Mouse (Mus musculus) liver, embryonic 14.5 days (tissue): ENCODE data around the gene Ier2. TPM values are rescaled to one million over a fixed set of nuclear protein-coding genes. Genes with fewer than 3 reads are reported as not detected.
A peak's percentile ranks its signal among the peaks of the same experiment; 100 is the strongest.

Experiments used
- ATAC-seq: fragments of 200-750 bp; cut with Nextera tagmentation; 2 replicates; pipeline ENCODE4 v1.8.0; 2017; ENCODE audit warnings: moderate number of reproducible peaks, mild to moderate bottlenecking, moderate library complexity; ENCODE audit not compliant: insufficient read depth
- DNase-seq, 3 experiments: peaks; one replicate each; pipeline ENCODE4 v3.0.0-alpha.2; 2012 to 2013; ENCODE audit warnings: low read depth in 3 of 3, low spot score in 3 of 3
- H3K27ac ChIP-seq: fragments of 300-500 bp; sonication (generic); 2 replicates; pipeline ENCODE4 v1.5.1; 2014; ENCODE audit warnings: moderate library complexity, mild to moderate bottlenecking, control low read depth, inconsistent platforms
- H3K27me3 ChIP-seq: fragments of 300-500 bp; sonication (generic); 2 replicates; pipeline ENCODE4 v1.6.1; 2014; ENCODE audit warnings: mild to moderate bottlenecking, low read length, moderate library complexity; ENCODE audit not compliant: control insufficient read depth, insufficient read depth
- H3K36me3 ChIP-seq: fragments of 300-500 bp; sonication (generic); replicated peaks from 2 replicates; pipeline ENCODE4 v1.6.1; 2014; ENCODE audit warnings: low read depth; ENCODE audit not compliant: control insufficient read depth, insufficient read depth
- H3K4me1 ChIP-seq, 2 experiments: fragments of 200-500 bp in 1 of 2; fragments of 300-500 bp in 1 of 2; sonication (generic) in 1 of 2; replicated peaks; 2 replicates each; pipeline ENCODE4 v1.6.1; 2012 to 2014; ENCODE audit warnings: antibody characterized with exemption in 1 of 2, inconsistent platforms in 1 of 2, low read length in 1 of 2; ENCODE audit not compliant: control insufficient read depth in 2 of 2, insufficient read depth in 2 of 2
- H3K4me2 ChIP-seq: fragments of 300-500 bp; sonication (generic); 2 replicates; pipeline ENCODE4 v1.6.1; 2014; ENCODE audit warnings: low read depth, mild to moderate bottlenecking, control low read depth, moderate library complexity
- H3K4me3 ChIP-seq, 2 experiments: fragments of 200-500 bp in 1 of 2; fragments of 300-500 bp in 1 of 2; sonication (generic) in 1 of 2; 2 replicates each; pipeline ENCODE4 v1.5.1; 2012 to 2014; ENCODE audit warnings: low read depth in 2 of 2, low read length in 2 of 2, mild to moderate bottlenecking in 2 of 2, control low read depth in 1 of 2, inconsistent platforms in 1 of 2, moderate library complexity in 1 of 2; ENCODE audit not compliant: insufficient read depth in 1 of 2
- H3K9ac ChIP-seq: fragments of 300-500 bp; sonication (generic); replicated peaks from 2 replicates; pipeline ENCODE4 v1.6.1; 2014; ENCODE audit warnings: mild to moderate bottlenecking, control low read depth, moderate library complexity
- H3K9me3 ChIP-seq: fragments of 300-500 bp; sonication (generic); 2 replicates; pipeline ENCODE4 v1.6.1; 2016; ENCODE audit warnings: low read length, mixed read lengths; ENCODE audit not compliant: control insufficient read depth
- CTCF ChIP-seq: IDR thresholded peaks from 2 replicates; pipeline ENCODE4 v1.5.1; 2016; ENCODE audit warnings: antibody characterized with exemption, low read depth, control low read depth
- EP300 ChIP-seq: IDR thresholded peaks from 2 replicates; pipeline ENCODE4 v1.6.1; 2016; ENCODE audit warnings: antibody characterized with exemption, low read depth
- WGBS: fragments of 180-500 bp; shearing (Covaris S2); extraction: QIAGEN DNeasy Blood & Tissue Kit; methylation state at CpG from one replicate; pipeline ENCODE4 v1.1.7; 2014; ENCODE audit not compliant: insufficient replicate concordance; 5-methylcytosine and 5-hydroxymethylcytosine counted together
- polyA plus RNA-seq, 2 experiments: library from polyadenylated mRNA; depleted of rRNA in 1 of 2; stranded (reverse) in 1 of 2; unstranded in 1 of 2; fragments of >200 nt; fragmentation: Nextera tagmentation in 1 of 2; extraction: Ambion mirVana in 1 of 2; gene quantifications; 2 replicates each; pipeline versions ENCODE4 v1.2.1 to v1.2.3; 2012 to 2014

The Ier2 gene
- polyA plus RNA-seq, 2 experiments, result 8.4 to 12.6 TPM

GRCm38 (mm10) chr8:84614512-84615223 lies 48.0 kb downstream of the Ier2 start:
- no peak overlapping the region for H3K9ac ChIP-seq
- 31% methylated on average over 16 of the region's 16 CpGs for WGBS
- DNase-seq (peak in 1 of 3 experiments; percentile 15), ATAC-seq (no peak)
- no peaks in the 10 kb centered on the region for H3K36me3 ChIP-seq
- peak; percentile 67 for TF ChIP-seq CTCF
- no peak for TF ChIP-seq EP300
- no peaks in the 10 kb centered on the region for H3K4me1 ChIP-seq
- no peak overlapping the region for H3K27ac ChIP-seq
- H3K4me3 ChIP-seq, result no peak overlapping the region
- H3K9me3 ChIP-seq, result no peaks in the 10 kb centered on the region
- H3K4me2 ChIP-seq, result no peak overlapping the region
- peaks cover 9% of the 10 kb centered on the region for H3K27me3 ChIP-seq

Other genes starting within 250 kb of the Ier2 start
- gene Trmt1, start 23.5 kb upstream of the Ier2 start, polyA plus RNA-seq (2012; rRNA removed), result 37.5 and 37.6 TPM in 2 replicates
- 27.4 and 34.1 TPM in 2 replicates for gene Trmt1, start 23.5 kb upstream of the Ier2 start, polyA plus RNA-seq (2014; fragmentation: Nextera tagmentation; extraction: Ambion mirVana)
- gene Nacc1, start 25.0 kb upstream of the Ier2 start, polyA plus RNA-seq (2012; rRNA removed), result 19.0 and 21.2 TPM in 2 replicates
- gene Nacc1, start 25.0 kb upstream of the Ier2 start, polyA plus RNA-seq (2014; fragmentation: Nextera tagmentation; extraction: Ambion mirVana), result 6.3 and 7.6 TPM in 2 replicates
- 45.4 and 46.2 TPM in 2 replicates for gene Lyl1, start 38.6 kb upstream of the Ier2 start, polyA plus RNA-seq (2012; rRNA removed)
- gene Lyl1, start 38.6 kb upstream of the Ier2 start, polyA plus RNA-seq (2014; fragmentation: Nextera tagmentation; extraction: Ambion mirVana), result 55.6 and 57.7 TPM in 2 replicates
- 10.9 and 11.9 TPM in 2 replicates for gene G430095P16Rik, start 60.2 kb upstream of the Ier2 start, polyA plus RNA-seq (2012; rRNA removed)
- 8.3 and 10.3 TPM in 2 replicates for gene G430095P16Rik, start 60.2 kb upstream of the Ier2 start, polyA plus RNA-seq (2014; fragmentation: Nextera tagmentation; extraction: Ambion mirVana)
- 1.2 and 1.4 TPM in 2 replicates for gene Nfix, start 137.5 kb upstream of the Ier2 start, polyA plus RNA-seq (2012; rRNA removed)
- gene Nfix, start 137.5 kb upstream of the Ier2 start, polyA plus RNA-seq (2014; fragmentation: Nextera tagmentation; extraction: Ambion mirVana), result 2.5 and 3.1 TPM in 2 replicates
- 1.9 TPM in 2 replicates for gene Dand5, start 160.0 kb upstream of the Ier2 start, polyA plus RNA-seq (2012; rRNA removed)
- gene Dand5, start 160.0 kb upstream of the Ier2 start, polyA plus RNA-seq (2014; fragmentation: Nextera tagmentation; extraction: Ambion mirVana), result 2.5 and 2.7 TPM in 2 replicates
- 24.4 and 31.0 TPM in 2 replicates for gene Gadd45gip1, start 168.7 kb upstream of the Ier2 start, polyA plus RNA-seq (2012; rRNA removed)
- gene Gadd45gip1, start 168.7 kb upstream of the Ier2 start, polyA plus RNA-seq (2014; fragmentation: Nextera tagmentation; extraction: Ambion mirVana), result 50.2 and 55.7 TPM in 2 replicates
- 139 and 184 TPM in 2 replicates for gene Rad23a, start 177.8 kb upstream of the Ier2 start, polyA plus RNA-seq (2012; rRNA removed)
- gene Rad23a, start 177.8 kb upstream of the Ier2 start, polyA plus RNA-seq (2014; fragmentation: Nextera tagmentation; extraction: Ambion mirVana), result 258 and 279 TPM in 2 replicates
- gene Calr, start 184.1 kb upstream of the Ier2 start, polyA plus RNA-seq (2012; rRNA removed), result 144 and 262 TPM in 2 replicates
- gene Calr, start 184.1 kb upstream of the Ier2 start, polyA plus RNA-seq (2014; fragmentation: Nextera tagmentation; extraction: Ambion mirVana), result 348 and 351 TPM in 2 replicates
- 53.5 and 54.8 TPM in 2 replicates for gene Farsa, start 194.1 kb upstream of the Ier2 start, polyA plus RNA-seq (2012; rRNA removed)
- 45.8 and 48.7 TPM in 2 replicates for gene Farsa, start 194.1 kb upstream of the Ier2 start, polyA plus RNA-seq (2014; fragmentation: Nextera tagmentation; extraction: Ambion mirVana)
- gene Syce2, start 209.3 kb upstream of the Ier2 start, polyA plus RNA-seq (2012; rRNA removed), result 16.7 and 26.4 TPM in 2 replicates
- gene Syce2, start 209.3 kb upstream of the Ier2 start, polyA plus RNA-seq (2014; fragmentation: Nextera tagmentation; extraction: Ambion mirVana), result 78.2 and 80.2 TPM in 2 replicates
- gene Gcdh, start 231.1 kb upstream of the Ier2 start, polyA plus RNA-seq (2012; rRNA removed), result 27.1 and 31.4 TPM in 2 replicates
- gene Gcdh, start 231.1 kb upstream of the Ier2 start, polyA plus RNA-seq (2014; fragmentation: Nextera tagmentation; extraction: Ambion mirVana), result 38.9 and 42.7 TPM in 2 replicates
- gene Klf1, start 239.1 kb upstream of the Ier2 start, polyA plus RNA-seq (2012; rRNA removed), result 209 and 251 TPM in 2 replicates
- gene Klf1, start 239.1 kb upstream of the Ier2 start, polyA plus RNA-seq (2014; fragmentation: Nextera tagmentation; extraction: Ambion mirVana), result 522 and 566 TPM in 2 replicates
- 9.6 and 11.0 TPM in 2 replicates for gene Dnase2a, start 245.7 kb upstream of the Ier2 start, polyA plus RNA-seq (2012; rRNA removed)
- gene Dnase2a, start 245.7 kb upstream of the Ier2 start, polyA plus RNA-seq (2014; fragmentation: Nextera tagmentation; extraction: Ambion mirVana), result 8.4 and 8.5 TPM in 2 replicates